Mouse (Mus musculus) intestine, embryonic 15.5 days (tissue): ENCODE measurements at regions not wholly inside any gene's neighbourhood (a gene's known extent, or its start where the extent isn't known, plus 50 kb on each side); places are given as distances from the start of the nearest gene placed in this dataset.
"Not testable (repeated sequence)": the region's sequence is repeated elsewhere in the genome, so short reads cannot be mapped to it uniquely, and the experiment has no call there.

Experiments used
- ATAC-seq: fragments of 200-750 bp; cut with Nextera tagmentation; 2 replicates; pipeline ENCODE4 v1.8.0; 2017; ENCODE audit warnings: moderate TSS enrichment, moderate library complexity
- H3K27ac ChIP-seq: fragments of 300-500 bp; sonication (generic); 2 replicates; pipeline ENCODE4 v1.5.1; 2015; ENCODE audit warnings: mild to moderate bottlenecking, inconsistent platforms
- H3K27me3 ChIP-seq: fragments of 300-500 bp; sonication (generic); replicated peaks from 2 replicates; pipeline ENCODE4 v1.6.1; 2015; ENCODE audit warnings: inconsistent platforms
- H3K36me3 ChIP-seq: fragments of 300-500 bp; sonication (generic); 2 replicates; pipeline ENCODE4 v1.6.1; 2015; ENCODE audit warnings: inconsistent platforms
- H3K4me1 ChIP-seq: fragments of 300-500 bp; sonication (generic); replicated peaks from 2 replicates; pipeline ENCODE4 v1.6.1; 2015; ENCODE audit warnings: inconsistent platforms
- H3K4me2 ChIP-seq: fragments of 300-500 bp; sonication (generic); replicated peaks from 2 replicates; pipeline ENCODE4 v1.6.1; 2015; ENCODE audit warnings: mild to moderate bottlenecking, inconsistent platforms
- H3K4me3 ChIP-seq: fragments of 300-500 bp; sonication (generic); replicated peaks from 2 replicates; pipeline ENCODE4 v1.5.1; 2015; ENCODE audit warnings: inconsistent platforms
- H3K9ac ChIP-seq: fragments of 300-500 bp; sonication (generic); 2 replicates; pipeline ENCODE4 v1.6.1; 2015; ENCODE audit warnings: inconsistent platforms
- H3K9me3 ChIP-seq: fragments of 300-500 bp; sonication (generic); 2 replicates; pipeline ENCODE4 v1.6.1; 2016; ENCODE audit warnings: inconsistent platforms
- WGBS: fragments of 180-500 bp; shearing (Covaris S2); methylation state at CpG from one replicate; pipeline ENCODE4 v1.1.7; 2015; 5-methylcytosine and 5-hydroxymethylcytosine counted together

- 45% methylated on average over 3 of the region's 3 CpGs for WGBS
- Histone ChIP-seq H3K36me3 (no peaks in the 10 kb centered on the region), H3K27me3 (no peaks in the 10 kb centered on the region), H3K4me3 (no peak overlapping the region), H3K9ac (no peak overlapping the region), H3K4me1 (no peaks in the 10 kb centered on the region), H3K4me2 (no peak overlapping the region), H3K27ac (no peak overlapping the region), H3K9me3 (no peaks in the 10 kb centered on the region)
- no peak for ATAC-seq
Observed at GRCm38 (mm10) chr2:107869304-107869958, 579.0 kb downstream of the Kcna4 start.

GRCm38 (mm10) chr2:107879663-107880062 is 589.2 kb downstream of the Kcna4 start:
- no peak overlapping the region for H3K27ac ChIP-seq
- no peak overlapping the region for H3K4me2 ChIP-seq
- ATAC-seq: no peak
- no peak overlapping the region for H3K9ac ChIP-seq
- no peaks in the 10 kb centered on the region for H3K27me3 ChIP-seq
- H3K4me3 ChIP-seq: no peak overlapping the region
- H3K36me3 ChIP-seq: no peaks in the 10 kb centered on the region
- H3K9me3 ChIP-seq: no peaks in the 10 kb centered on the region
- WGBS: 31% methylated on average over 2 of the region's 2 CpGs
- no peaks in the 10 kb centered on the region for H3K4me1 ChIP-seq

GRCm38 (mm10) chr2:107886063-107886762 is 595.8 kb downstream of the Kcna4 start:
- Histone ChIP-seq H3K4me2 (no peak overlapping the region), H3K36me3 (no peaks in the 10 kb centered on the region), H3K9ac (no peak overlapping the region), H3K27me3 (no peaks in the 10 kb centered on the region), H3K9me3 (no peaks in the 10 kb centered on the region), H3K27ac (no peak overlapping the region), H3K4me1 (no peaks in the 10 kb centered on the region), H3K4me3 (no peak overlapping the region)
- ATAC-seq: peak; percentile 47
- WGBS: 81% methylated on average over 3 of the region's 3 CpGs

- no peak overlapping the region for H3K4me3 ChIP-seq
- H3K27me3 ChIP-seq: no peaks in the 10 kb centered on the region
- H3K36me3 ChIP-seq: no peaks in the 10 kb centered on the region
- H3K4me1 ChIP-seq: no peaks in the 10 kb centered on the region
- ATAC-seq: no peak
- no peak overlapping the region for H3K27ac ChIP-seq
- no peaks in the 10 kb centered on the region for H3K9me3 ChIP-seq
- H3K4me2 ChIP-seq: no peak overlapping the region
- no peak overlapping the region for H3K9ac ChIP-seq
Observed at GRCm38 (mm10) chr2:107888245-107888644, 597.8 kb downstream of the Kcna4 start.

- no peaks in the 10 kb centered on the region for H3K27me3 ChIP-seq
- 61% methylated on average over 2 of the region's 2 CpGs for WGBS
Observed at GRCm38 (mm10) chr2:107925116-107925515, 634.7 kb downstream of the Kcna4 start.

GRCm38 (mm10) chr2:107926606-107927005 is 636.2 kb downstream of the Kcna4 start:
- Histone ChIP-seq H3K27ac (no peak overlapping the region), H3K4me3 (no peak overlapping the region), H3K27me3 (no peaks in the 10 kb centered on the region), H3K9ac (no peak overlapping the region), H3K36me3 (no peaks in the 10 kb centered on the region), H3K4me2 (no peak overlapping the region), H3K9me3 (no peaks in the 10 kb centered on the region), H3K4me1 (no peaks in the 10 kb centered on the region)
- 88% methylated on average over 1 of the region's 1 CpGs for WGBS
- ATAC-seq: no peak

More at GRCm38 (mm10) chr2:107925116-107925515, 634.7 kb downstream of the Kcna4 start:
- H3K4me2 ChIP-seq: no peak overlapping the region
- no peak for ATAC-seq
- no peaks in the 10 kb centered on the region for H3K4me1 ChIP-seq
- H3K27ac ChIP-seq: no peak overlapping the region
- H3K4me3 ChIP-seq: no peak overlapping the region
- no peaks in the 10 kb centered on the region for H3K9me3 ChIP-seq
- no peak overlapping the region for H3K9ac ChIP-seq
- no peaks in the 10 kb centered on the region for H3K36me3 ChIP-seq

- no peak overlapping the region for H3K4me2 ChIP-seq
- no peak overlapping the region for H3K27ac ChIP-seq
- no peaks in the 10 kb centered on the region for H3K27me3 ChIP-seq
- no peaks in the 10 kb centered on the region for H3K9me3 ChIP-seq
- no peak overlapping the region for H3K4me3 ChIP-seq
- no peaks in the 10 kb centered on the region for H3K36me3 ChIP-seq
- WGBS: 55% methylated on average over 2 of the region's 2 CpGs
- no peak overlapping the region for H3K9ac ChIP-seq
- no peak for ATAC-seq
- no peaks in the 10 kb centered on the region for H3K4me1 ChIP-seq
Observed at GRCm38 (mm10) chr2:107935336-107935735, 644.9 kb downstream of the Kcna4 start.

- H3K36me3 ChIP-seq: no peaks in the 10 kb centered on the region
- H3K4me3 ChIP-seq: no peak overlapping the region
- no peak for ATAC-seq
- WGBS: 71% methylated on average over 2 of the region's 2 CpGs
- no peak overlapping the region for H3K27ac ChIP-seq
- no peak overlapping the region for H3K9ac ChIP-seq
- no peaks in the 10 kb centered on the region for H3K27me3 ChIP-seq
- no peaks in the 10 kb centered on the region for H3K4me1 ChIP-seq
- H3K4me2 ChIP-seq: no peak overlapping the region
- no peaks in the 10 kb centered on the region for H3K9me3 ChIP-seq
Observed at GRCm38 (mm10) chr2:107935775-107936174, 645.3 kb downstream of the Kcna4 start.

GRCm38 (mm10) chr2:107941374-107941773 is 650.9 kb downstream of the Kcna4 start:
- H3K9ac ChIP-seq: no peak overlapping the region
- no peaks in the 10 kb centered on the region for H3K4me1 ChIP-seq
- no peaks in the 10 kb centered on the region for H3K27me3 ChIP-seq
- no peak overlapping the region for H3K27ac ChIP-seq
- no peak overlapping the region for H3K4me3 ChIP-seq
- no peaks in the 10 kb centered on the region for H3K36me3 ChIP-seq
- H3K9me3 ChIP-seq: no peaks in the 10 kb centered on the region
- no peak overlapping the region for H3K4me2 ChIP-seq
- no peak for ATAC-seq

- 17% methylated on average over 3 of the region's 3 CpGs for WGBS
- H3K4me1 ChIP-seq: no peaks in the 10 kb centered on the region
- H3K9me3 ChIP-seq: no peaks in the 10 kb centered on the region
- ATAC-seq: no peak
- H3K27me3 ChIP-seq: no peaks in the 10 kb centered on the region
- H3K27ac ChIP-seq: no peak overlapping the region
- H3K9ac ChIP-seq: no peak overlapping the region
- H3K4me2 ChIP-seq: no peak overlapping the region
- no peak overlapping the region for H3K4me3 ChIP-seq
- H3K36me3 ChIP-seq: no peaks in the 10 kb centered on the region
Observed at GRCm38 (mm10) chr2:107945837-107946451, 655.5 kb downstream of the Kcna4 start.

- H3K4me2 ChIP-seq, H3K9me3 ChIP-seq, H3K4me3 ChIP-seq, H3K27ac ChIP-seq, H3K9ac ChIP-seq, H3K27me3 ChIP-seq, H3K4me1 ChIP-seq, H3K36me3 ChIP-seq, ATAC-seq: not testable (repeated sequence)
- WGBS: 87% methylated on average over 9 of the region's 9 CpGs
Observed at GRCm38 (mm10) chr2:107955608-107956127, 665.2 kb downstream of the Kcna4 start.

- 82% methylated on average over 8 of the region's 8 CpGs for whole genome bisulfite sequencing
- not testable (repeated sequence) for H3K9ac ChIP-seq, H3K27me3 ChIP-seq, H3K9me3 ChIP-seq, H3K36me3 ChIP-seq, H3K27ac ChIP-seq, ATAC-seq, H3K4me3 ChIP-seq, H3K4me2 ChIP-seq, H3K4me1 ChIP-seq
Observed at GRCm38 (mm10) chr2:107963921-107964320, 673.5 kb downstream of the Kcna4 start.
